Mouse (Mus musculus) kidney, adult 2 months (tissue): ENCODE measurements around the gene Kdm8.

Experiments
- CTCF ChIP-seq: fragments of 200-500 bp; conservative IDR thresholded peaks from 2 replicates; pipeline ENCODE4 v1.5.1; 2011; ENCODE audit warnings: low read depth, mild to moderate bottlenecking, control low read depth, low read length, moderate library complexity, mixed read lengths; ENCODE audit not compliant: insufficient read depth, insufficient read length
- POLR2A ChIP-seq: fragments of 200-500 bp; IDR thresholded peaks from one replicate; pipeline ENCODE4 v1.6.1; 2011; ENCODE audit warnings: low read depth, low read length, control low read depth

DNA sequence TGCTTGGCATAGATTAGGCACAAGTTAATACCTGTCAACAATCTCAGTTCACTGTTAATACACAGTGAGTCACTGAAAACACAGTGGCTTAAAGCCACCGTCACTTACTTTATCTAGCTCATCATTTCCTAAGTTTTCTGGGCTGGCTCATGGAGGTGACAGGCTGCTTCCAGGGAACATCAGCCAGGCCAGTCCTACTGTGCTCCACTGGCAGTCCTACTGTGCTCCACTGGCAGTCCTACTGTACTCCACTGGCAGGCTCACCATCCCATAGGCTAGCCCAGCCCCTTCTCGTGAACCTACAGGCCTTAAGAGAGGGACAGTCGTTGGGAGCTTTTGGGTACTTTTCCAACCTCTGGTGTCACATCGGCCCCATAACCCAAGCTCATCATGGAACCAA lies 28.7 kb upstream of the Kdm8 start:
- TF ChIP-seq POLR2A (no peak), CTCF (no peak)
